Mouse (Mus musculus): ENCODE results near the gene Hlf.

The Hlf gene

GRCm38 (mm10) chr11:90370789-90371291, 19.9 kb downstream of the Hlf start:
- DNase-seq (ENCODE audit: low read depth): no peak

DNA sequence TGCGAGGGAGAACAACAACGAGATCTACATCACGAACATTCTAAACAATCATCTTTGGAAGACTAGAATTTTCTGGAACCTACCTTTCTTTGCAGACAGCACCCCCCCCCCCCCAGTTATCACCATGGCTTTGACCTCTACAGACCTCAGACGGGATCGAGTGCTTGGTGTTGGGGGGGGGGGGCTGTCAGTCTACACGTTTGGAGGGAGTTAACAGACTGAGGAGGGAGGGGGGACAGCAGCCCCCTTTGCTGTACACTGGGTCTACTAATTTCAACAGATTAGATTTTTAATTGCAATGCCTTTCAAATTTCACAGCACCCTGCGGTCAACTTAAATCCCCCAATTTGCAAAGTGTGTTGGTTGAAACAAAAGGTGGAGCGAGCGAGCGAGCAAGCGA, 20.3 kb downstream of the Hlf start:
- DNase-seq (ENCODE audit: low read depth): no peak

- no peak for DNase-seq (ENCODE audit: low read depth)
Observed at GRCm38 (mm10) chr11:90369605-90370004, 21.1 kb downstream of the Hlf start.

- DNase-seq (ENCODE audit: low read depth): no peak
Observed at GRCm38 (mm10) chr11:90369115-90369514, 21.6 kb downstream of the Hlf start.

DNA sequence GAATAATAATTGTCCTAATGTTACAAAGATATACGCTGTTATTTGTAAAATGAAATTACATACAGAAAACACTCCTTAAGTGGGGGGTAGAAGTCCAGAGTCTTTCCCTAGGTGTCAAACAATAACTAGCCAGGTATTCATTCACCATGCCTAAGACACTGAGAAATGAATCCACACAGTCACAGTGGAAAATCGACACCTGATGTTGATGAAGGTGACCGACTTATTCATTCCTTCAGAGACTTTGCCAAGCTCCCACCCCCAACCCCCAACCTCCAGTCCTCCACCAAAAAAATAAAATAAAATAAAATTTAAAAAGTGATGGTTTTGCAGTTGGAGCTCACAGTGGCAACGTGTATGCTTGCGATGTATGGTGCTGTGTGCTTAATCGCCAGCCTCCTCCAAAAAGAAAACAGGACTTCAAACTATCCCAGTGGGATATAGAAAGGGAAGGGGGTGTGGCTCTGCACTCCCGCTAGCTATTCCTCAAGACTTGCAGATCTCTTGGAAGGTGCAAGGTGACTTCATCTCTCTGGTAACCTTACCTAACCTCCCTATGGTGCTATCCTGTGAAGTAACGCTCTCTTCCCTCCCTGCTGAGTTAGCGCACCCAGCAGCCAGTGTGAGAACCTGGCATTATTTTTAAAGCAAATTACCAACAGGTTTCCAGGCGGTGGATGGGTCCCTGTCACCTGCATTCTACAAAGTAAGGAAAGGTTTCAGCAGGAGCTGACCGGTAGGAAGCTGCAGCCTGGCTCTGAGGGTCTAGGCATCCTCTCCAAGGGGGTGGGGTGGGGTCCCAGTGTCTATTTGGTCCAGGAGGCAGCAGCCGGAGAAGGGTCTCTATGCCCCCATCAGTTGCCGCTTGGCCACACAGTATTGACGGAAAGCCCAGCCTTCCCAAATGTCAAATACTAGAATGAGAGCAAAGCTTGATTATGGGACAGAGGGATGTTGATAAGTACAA, 22.5 kb downstream of the Hlf start:
- DNase-seq (ENCODE audit: low read depth): no peak

GRCm38 (mm10) chr11:90364865-90365264, 25.8 kb downstream of the Hlf start:
- DNase-seq (ENCODE audit: low read depth): no peak

- DNase-seq (ENCODE audit: low read depth): no peak
Observed at GRCm38 (mm10) chr11:90363821-90364497, 26.7 kb downstream of the Hlf start.

GRCm38 (mm10) chr11:90363406-90363805, 27.3 kb downstream of the Hlf start:
- DNase-seq (ENCODE audit: low read depth): peak; percentile 36

GRCm38 (mm10) chr11:90360536-90360935, 30.2 kb downstream of the Hlf start:
- DNase-seq (ENCODE audit: low read depth): no peak

DNA sequence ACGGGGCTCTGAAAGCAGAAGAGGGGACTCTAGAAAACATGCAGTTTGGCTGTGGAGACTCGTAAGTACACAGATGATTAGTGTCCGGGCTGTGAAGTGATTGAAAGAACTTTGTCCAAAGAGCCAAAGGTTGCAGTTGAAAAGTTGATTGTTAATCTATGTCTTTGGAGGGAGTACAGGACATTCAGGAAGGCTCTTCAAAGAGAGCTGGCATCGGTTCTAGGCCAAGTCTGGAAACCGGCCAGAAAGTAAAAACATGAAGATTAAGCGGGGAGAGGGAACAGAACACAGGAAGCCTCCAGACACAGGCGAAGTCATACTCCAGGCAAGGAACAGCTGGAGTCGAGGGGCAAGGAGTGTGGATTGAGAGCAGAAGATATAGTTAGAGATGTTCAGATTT, 32.6 kb downstream of the Hlf start:
- DNase-seq (ENCODE audit: low read depth): no peak

- no peak for DNase-seq (ENCODE audit: low read depth)
Observed at GRCm38 (mm10) chr11:90357371-90357770, 33.3 kb downstream of the Hlf start.

GRCm38 (mm10) chr11:90356495-90357304, 34.0 kb downstream of the Hlf start:
- no peak for DNase-seq (ENCODE audit: low read depth)

GRCm38 (mm10) chr11:90356036-90356435, 34.7 kb downstream of the Hlf start:
- no peak for DNase-seq (ENCODE audit: low read depth)

DNA sequence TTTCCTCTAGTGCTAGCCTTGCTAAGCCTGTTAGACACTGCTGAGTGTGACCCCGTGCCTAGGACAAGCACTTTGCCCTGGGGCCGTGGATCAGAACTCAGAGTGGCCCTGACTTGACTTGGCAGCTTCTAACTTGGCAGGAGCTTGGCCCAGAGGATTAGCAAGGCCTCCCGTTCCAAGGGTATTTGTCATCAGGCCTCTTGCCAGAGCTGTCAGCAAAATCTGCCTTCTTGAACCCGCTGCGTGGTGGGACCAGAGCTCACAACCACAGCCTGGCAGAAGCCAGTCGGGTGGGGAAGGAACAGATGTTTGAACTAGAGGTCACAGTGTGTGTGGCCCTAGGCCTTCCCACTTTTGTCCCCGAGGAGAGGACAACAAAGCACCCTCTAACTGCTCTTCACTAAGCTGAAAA, 35.4 kb downstream of the Hlf start:
- DNase-seq (ENCODE audit: low read depth): no peak

- DNase-seq (ENCODE audit: low read depth): no peak
Observed at GRCm38 (mm10) chr11:90352696-90353095, 38.0 kb downstream of the Hlf start.

DNA sequence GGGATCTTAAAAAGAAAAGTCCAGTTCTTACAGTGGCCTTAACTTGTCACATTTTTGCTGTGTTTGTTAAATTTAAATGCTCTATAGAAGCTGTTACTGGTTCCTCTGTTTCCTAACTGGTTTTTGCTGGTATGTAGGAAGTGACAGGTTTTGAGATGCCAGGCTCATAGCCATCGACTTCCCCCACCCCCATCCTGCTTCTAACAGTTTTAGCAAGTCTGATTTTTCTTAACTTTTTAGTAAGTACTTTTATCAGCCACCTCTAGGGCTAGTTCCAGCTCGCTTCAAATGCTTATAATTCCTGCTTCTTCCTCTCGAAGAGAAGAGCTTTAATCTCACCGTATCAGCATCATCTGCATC, 40.6 kb downstream of the Hlf start:
- no peak for DNase-seq (ENCODE audit: low read depth)

DNA sequence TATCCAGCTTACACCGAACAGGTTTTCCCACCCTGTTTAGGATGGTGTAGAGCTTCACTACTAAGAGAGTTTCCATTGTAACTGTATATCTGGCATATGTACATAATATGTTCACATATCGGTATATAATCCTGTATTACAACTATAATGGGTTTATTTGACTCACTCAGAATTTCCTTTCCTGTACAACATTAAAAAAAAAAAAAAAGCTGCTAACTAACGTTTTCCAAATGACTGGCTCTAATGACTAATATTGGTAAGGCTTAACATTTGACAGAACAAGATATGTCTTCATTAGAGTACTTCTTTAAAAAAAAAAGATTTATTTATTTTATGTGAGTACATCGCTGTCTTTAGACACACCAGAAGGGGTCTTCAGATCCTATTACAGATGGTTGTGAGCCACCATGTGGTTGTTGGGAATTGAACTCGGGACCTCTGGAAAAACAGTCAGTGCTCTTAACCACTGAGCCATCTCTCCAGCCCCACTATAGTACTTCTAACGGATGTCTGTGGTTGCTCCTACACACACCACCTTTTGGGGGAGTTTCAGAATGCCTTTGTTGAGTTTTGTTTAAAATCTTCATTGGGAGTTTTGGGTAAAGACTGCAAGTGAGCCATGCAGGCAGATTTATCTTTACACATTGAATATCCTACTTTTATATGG, 41.1 kb downstream of the Hlf start:
- no peak for DNase-seq (ENCODE audit: low read depth)

DNA sequence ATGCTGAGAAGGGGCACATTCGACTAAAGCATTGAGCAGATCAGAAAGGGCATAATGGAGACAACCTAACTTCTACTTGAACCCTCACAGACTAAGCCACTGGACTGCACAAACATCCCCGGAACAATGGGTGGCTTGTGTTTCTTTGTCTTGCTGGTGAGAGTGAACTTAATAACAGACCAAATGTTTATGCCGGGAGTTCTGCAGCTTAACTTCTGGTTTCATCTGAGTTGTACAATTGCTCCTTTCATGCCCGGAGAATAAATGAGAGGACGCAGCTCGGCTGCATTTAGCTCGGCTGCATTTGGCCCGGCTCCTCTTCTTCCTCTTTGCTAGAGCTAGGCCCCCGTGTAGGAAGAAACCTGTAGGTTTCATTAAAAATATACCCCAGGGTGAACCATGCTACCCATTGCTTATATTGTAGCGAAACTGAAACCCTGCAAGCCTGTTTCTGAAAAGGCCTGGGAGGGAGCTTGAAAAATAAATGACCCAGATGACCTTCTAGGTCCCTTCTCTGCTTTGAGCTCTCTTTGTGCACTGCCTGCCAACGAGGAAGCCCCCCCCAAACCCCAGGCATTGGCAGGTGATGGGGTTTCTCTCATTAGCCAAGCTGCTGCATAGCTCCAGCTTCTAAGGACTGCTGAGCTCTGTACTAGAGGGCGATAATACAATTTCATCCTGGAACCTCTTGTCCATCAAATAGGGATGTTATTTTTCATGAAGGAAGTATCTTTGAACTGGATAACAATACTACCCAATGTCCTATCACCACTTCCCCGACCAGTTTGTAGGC, 42.8 kb downstream of the Hlf start:
- DNase-seq (ENCODE audit: low read depth): no peak

DNA sequence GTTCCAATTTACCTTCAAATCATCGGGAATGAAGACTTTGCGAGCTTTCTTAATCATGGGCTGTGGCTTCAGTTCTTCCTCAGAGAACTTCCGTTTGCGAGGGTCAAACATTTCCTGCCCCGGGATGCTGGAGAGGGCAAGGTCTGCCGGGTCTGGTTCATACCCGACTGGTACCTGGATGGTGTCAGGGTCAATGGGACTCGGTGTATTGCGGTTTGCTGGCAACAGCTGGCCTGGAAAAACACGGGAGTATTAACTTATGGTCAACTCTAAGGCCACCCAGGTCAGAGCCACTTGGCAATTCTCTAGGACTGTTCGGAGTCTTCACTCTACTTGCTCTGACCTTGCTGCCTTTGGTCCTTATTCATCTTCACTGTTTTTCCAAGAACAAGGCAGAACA, 44.9 kb downstream of the Hlf start:
- DNase-seq (ENCODE audit: low read depth): no peak

DNA sequence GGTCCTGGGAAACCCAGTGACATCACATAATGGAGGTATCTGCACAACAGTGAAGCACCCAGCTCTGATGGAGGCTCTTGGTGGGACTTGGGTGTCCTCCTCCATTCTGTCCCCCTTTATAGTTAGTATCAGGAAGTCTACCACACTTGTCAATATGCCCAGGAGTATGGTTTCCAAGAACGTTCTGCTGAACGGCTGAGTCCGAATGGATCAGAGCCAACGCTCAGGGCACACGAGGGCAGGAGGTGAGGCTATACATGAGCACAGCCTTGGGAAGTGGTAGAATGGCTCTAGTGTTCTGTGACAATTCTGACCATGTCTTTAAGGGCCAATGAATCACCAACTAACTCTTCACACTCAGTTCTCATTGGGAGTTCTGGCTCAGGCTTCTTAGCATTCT, 47.8 kb downstream of the Hlf start:
- no peak for DNase-seq (ENCODE audit: low read depth)

DNA sequence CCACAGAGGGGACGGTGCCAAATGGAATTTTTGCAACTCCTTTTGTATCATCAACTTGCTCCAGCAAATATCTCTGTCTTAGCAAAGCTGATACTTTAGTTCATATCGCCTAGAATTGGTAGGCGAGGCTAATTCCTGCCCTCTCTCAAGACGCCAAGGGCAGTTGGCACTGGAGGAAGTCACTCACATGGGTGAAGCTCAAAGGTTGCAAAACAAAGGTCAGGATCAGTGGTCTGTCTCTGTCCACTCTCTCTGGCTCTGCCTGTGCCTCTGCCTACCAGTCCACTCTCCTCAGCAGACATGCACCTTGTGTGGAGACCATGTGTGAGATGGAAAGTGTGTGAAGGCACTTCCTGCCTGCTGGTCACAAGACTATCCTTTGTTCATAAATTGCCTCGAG, 48.4 kb downstream of the Hlf start:
- DNase-seq (ENCODE audit: low read depth): no peak
